Mouse (Mus musculus): ENCODE measurements around the gene Iqgap2. TPM values are rescaled to one million over a fixed set of nuclear protein-coding genes. Genes with fewer than 3 reads are reported as not detected.

The Iqgap2 gene
- total and polyA plus RNA-seq, 3 experiments, result 0.08 to 0.14 (median 0.11) TPM

GRCm38 (mm10) chr13:95882001-95882400 lies 9.7 kb downstream of the Iqgap2 start:
- DNase-seq (ENCODE audit: extremely low read depth), result no peak

GRCm38 (mm10) chr13:95881427-95881826 lies 10.3 kb downstream of the Iqgap2 start:
- Histone ChIP-seq H3K9me3 (replicated peaks; ENCODE audit: low read length) (no peaks in the 10 kb centered on the region), H3K4me3 (replicated peaks in 1 of 3; ENCODE audit: low read depth in 2 of 3, low read length in 2 of 3, poor library complexity in 1 of 3) (no peak overlapping the region), H3K9ac (ENCODE audit: insufficient read depth, low read depth) (no peak overlapping the region), H3K4me2 (ENCODE audit: insufficient read depth, low read depth, poor library complexity, severe bottlenecking) (no peak overlapping the region), H3K27me3 (replicated peaks) (peaks cover 2% of the 10 kb centered on the region), H3K79me2 (replicated peaks; ENCODE audit: control insufficient read depth, extremely low read depth, insufficient read depth, poor library complexity, severe bottlenecking) (no peaks in the 10 kb centered on the region), H3K4me1 (ENCODE audit: control insufficient read depth in 1 of 2, insufficient read depth in 2 of 2) (peaks cover 0 to 5% of the 10 kb centered on the region in 2 experiments; a peak in 2 of 4 replicates), H3K27ac (ENCODE audit: insufficient read depth, low read depth) (no peak overlapping the region), H3K36me3 (replicated peaks in 1 of 2; ENCODE audit: control insufficient read depth in 1 of 2, insufficient read depth in 1 of 2, low read length in 1 of 2) (no peaks in the 10 kb centered on the region)
- TF ChIP-seq NRF1 (IDR thresholded peaks at IDR 0.05; ENCODE audit: low read depth, low read length), result no peak
- TF ChIP-seq USF2 (conservative IDR thresholded peaks at IDR 0.05; ENCODE audit: low read depth, low read length), result no peak
- TF ChIP-seq NELFE (IDR thresholded peaks at IDR 0.05; ENCODE audit: low read depth, low read length), result no peak
- TF ChIP-seq EP300 (IDR thresholded peaks at IDR 0.05; ENCODE audit: low read length), result no peak
- TF ChIP-seq ELF1 (IDR thresholded peaks at IDR 0.05; ENCODE audit: low read depth, low read length), result no peak
- TF ChIP-seq CHD2 (IDR thresholded peaks at IDR 0.05; ENCODE audit: low read length), result no peak
- no peak for TF ChIP-seq JUN (IDR thresholded peaks at IDR 0.05; ENCODE audit: insufficient read depth, low read depth, low read length)
- no peak for TF ChIP-seq CTCF (conservative IDR thresholded peaks at IDR 0.05 in 1 of 2, IDR thresholded peaks at IDR 0.05 in 1 of 2; ENCODE audit: low read depth in 2 of 2, low read length in 2 of 2)
- no peak for TF ChIP-seq SIN3A (IDR thresholded peaks at IDR 0.05; ENCODE audit: low read length)
- no peak for TF ChIP-seq KAT2A (IDR thresholded peaks at IDR 0.05; ENCODE audit: insufficient replicate concordance, low read length)
- no peak for TF ChIP-seq RCOR1 (conservative IDR thresholded peaks at IDR 0.05; ENCODE audit: low read depth, low read length)
- no peak for TF ChIP-seq MAX (IDR thresholded peaks at IDR 0.05; ENCODE audit: low read length)
- TF ChIP-seq E2F4 (IDR thresholded peaks at IDR 0.05; ENCODE audit: insufficient replicate concordance, low read depth, low read length), result no peak
- no peak for TF ChIP-seq ZC3H11A (IDR thresholded peaks at IDR 0.05; ENCODE audit: low read depth, low read length)
- no peak for TF ChIP-seq POLR2AphosphoS2 (IDR thresholded peaks at IDR 0.05; ENCODE audit: low read depth, low read length)
- TF ChIP-seq BHLHE40 (IDR thresholded peaks at IDR 0.05; ENCODE audit: low read depth, low read length), result no peak
- dilution Hi-C loops (cut with MboI; ENCODE audit: extremely low pct_ligation_motif_present, extremely low pct_unique_long_range_greater_than_20kb, low sequenced_read_pairs) (no loop called here), in situ Hi-C loops (cut with MboI; ENCODE audit: low pct_ligation_motif_present, low pct_unique_long_range_greater_than_20kb, low sequenced_read_pairs) (no loop called here)
- DNase-seq (ENCODE audit: extremely low read depth), result no peak

More at GRCm38 (mm10) chr13:95882001-95882400, 9.7 kb downstream of the Iqgap2 start:
- peaks cover 0 to 5% of the 10 kb centered on the region in 2 experiments; a peak in 2 of 4 replicates for H3K4me1 ChIP-seq (ENCODE audit: control insufficient read depth in 1 of 2, insufficient read depth in 2 of 2)
- in situ Hi-C loops (cut with MboI; ENCODE audit: low pct_ligation_motif_present, low pct_unique_long_range_greater_than_20kb, low sequenced_read_pairs) (no loop called here), dilution Hi-C loops (cut with MboI; ENCODE audit: extremely low pct_ligation_motif_present, extremely low pct_unique_long_range_greater_than_20kb, low sequenced_read_pairs) (no loop called here)
- H3K4me2 ChIP-seq (ENCODE audit: insufficient read depth, low read depth, poor library complexity, severe bottlenecking), result no peak overlapping the region
- no peak overlapping the region for H3K4me3 ChIP-seq (replicated peaks in 1 of 3; ENCODE audit: low read depth in 2 of 3, low read length in 2 of 3, poor library complexity in 1 of 3)
- H3K79me2 ChIP-seq (replicated peaks; ENCODE audit: control insufficient read depth, extremely low read depth, insufficient read depth, poor library complexity, severe bottlenecking), result no peaks in the 10 kb centered on the region
- no peak overlapping the region for H3K27ac ChIP-seq (ENCODE audit: insufficient read depth, low read depth)
- H3K36me3 ChIP-seq (replicated peaks in 1 of 2; ENCODE audit: control insufficient read depth in 1 of 2, insufficient read depth in 1 of 2, low read length in 1 of 2), result no peaks in the 10 kb centered on the region
- H3K9ac ChIP-seq (ENCODE audit: insufficient read depth, low read depth), result no peak overlapping the region
- no peaks in the 10 kb centered on the region for H3K9me3 ChIP-seq (replicated peaks; ENCODE audit: low read length)
- peaks cover 2% of the 10 kb centered on the region for H3K27me3 ChIP-seq (replicated peaks)
- TF ChIP-seq NELFE (IDR thresholded peaks at IDR 0.05; ENCODE audit: low read depth, low read length) (no peak), GABPA (IDR thresholded peaks at IDR 0.05; ENCODE audit: insufficient replicate concordance, low read depth, low read length) (no peak), ZNF384 (IDR thresholded peaks at IDR 0.05; ENCODE audit: low read depth, low read length) (no peak), SMC3 (IDR thresholded peaks at IDR 0.05; ENCODE audit: low read depth, low read length) (no peak)
